Comparison of ENCODE assay signal across 9 mouse cellular contexts in genomic region chr13:107493765-107494164, GRCm38 (mm10).
DNase-seq lines count a peak whose midpoint lies in the region; ATAC-seq and TF ChIP-seq lines count a peak whose summit lies in the region.
"Had no signal": no experiment of that assay in that cellular context is flagged by ENCODE, and none has a peak within 500 bp of the region (broad histone marks: within the 10 kb centered on the region; RNA-seq: fewer than 3 reads in every experiment).

No protein-coding gene starts in this region.

- no peak overlapping the region for H3K9ac ChIP-seq in hindbrain, embryonic 15.5 days
- H3K9ac ChIP-seq in hindbrain, embryonic 12.5 days, result no peak overlapping the region
- no peak overlapping the region for H3K9ac ChIP-seq in heart, adult 2 months (ENCODE audit: low read depth, low read length)
- H3K9ac ChIP-seq: embryonic facial prominence, embryonic 15.5 days had no signal

- no peaks in the 10 kb centered on the region for H3K36me3 ChIP-seq in hindbrain, embryonic 15.5 days
- no peaks in the 10 kb centered on the region for H3K36me3 ChIP-seq in hindbrain, embryonic 12.5 days
- no peaks in the 10 kb centered on the region for H3K36me3 ChIP-seq in heart, adult 2 months (ENCODE audit: control insufficient read depth, insufficient read depth, low read length)
- H3K36me3 ChIP-seq: embryonic facial prominence, embryonic 15.5 days had no signal

- ATAC-seq in hindbrain, embryonic 15.5 days (ENCODE audit: low FRiP score, low read depth), result peak; percentile 50; the same call in 1 of the 2 replicates
- ATAC-seq in hindbrain, embryonic 12.5 days (ENCODE audit: low FRiP score), result no peak
- ATAC-seq in erythroid progenitor cell, adult 5-6 weeks (replicated peaks; ENCODE audit: low FRiP score, poor library complexity, severe bottlenecking), result no peak
- ATAC-seq in megakaryocyte, adult 5-6 weeks (ENCODE audit: poor library complexity, severe bottlenecking), result no peak

- WGBS in hindbrain, embryonic 15.5 days, result 72% methylated on average over 13 of the region's 13 CpGs
- 85% methylated on average over 13 of the region's 13 CpGs for WGBS in hindbrain, embryonic 12.5 days
- WGBS in heart, adult 2 months, result 46% methylated on average over 13 of the region's 13 CpGs

- no peak overlapping the region for H3K27ac ChIP-seq in hindbrain, embryonic 15.5 days (replicated peaks)
- no peak overlapping the region for H3K27ac ChIP-seq in hindbrain, embryonic 12.5 days
- no peak overlapping the region for H3K27ac ChIP-seq in heart, adult 2 months
- H3K27ac ChIP-seq: embryonic facial prominence, embryonic 15.5 days had no signal

- no peaks in the 10 kb centered on the region for H3K27me3 ChIP-seq in hindbrain, embryonic 15.5 days
- H3K27me3 ChIP-seq in hindbrain, embryonic 12.5 days, result no peaks in the 10 kb centered on the region
- H3K27me3 ChIP-seq in heart, adult 2 months (ENCODE audit: control insufficient read depth, insufficient read depth, low read length), result no peaks in the 10 kb centered on the region

- H3K4me2 ChIP-seq in hindbrain, embryonic 15.5 days, result 0 out of 2 replicates have a peak overlapping the region, but pooled peaks have one; percentile 6
- H3K4me2 ChIP-seq in hindbrain, embryonic 12.5 days (replicated peaks), result no peak overlapping the region
- H3K4me2 ChIP-seq: embryonic facial prominence, embryonic 15.5 days had no signal

- TF ChIP-seq EP300 in heart, adult 2 months (IDR thresholded peaks at IDR 0.05; ENCODE audit: insufficient read depth, low read depth, low read length), result no peak

- intact Hi-C loops in heart, adult 2 months (cut with DNase I), result no loop called here

- H3K4me3 ChIP-seq in hindbrain, embryonic 15.5 days, result no peak overlapping the region
- H3K4me3 ChIP-seq in hindbrain, embryonic 12.5 days, result no peak overlapping the region
- no peak overlapping the region for H3K4me3 ChIP-seq in heart, adult 2 months
- H3K4me3 ChIP-seq: embryonic facial prominence, embryonic 15.5 days had no signal

- peak; percentile 73 for DNase-seq in cerebellum, adult 11 months
- DNase-seq in heart, adult 2 months, result peak; percentile 47 to 53
- peak; percentile 88 for DNase-seq in layer of hippocampus, adult 9-11 months
- DNase-seq in lung, postnatal 36 days, result peak; percentile 74

- H3K79me2 ChIP-seq in heart, adult 2 months (replicated peaks; ENCODE audit: control insufficient read depth, insufficient read depth, low read length), result no peaks in the 10 kb centered on the region

- no peak for TF ChIP-seq CTCF in heart, adult 2 months (IDR thresholded peaks at IDR 0.05)

- no peak for TF ChIP-seq POLR2A in heart, adult 2 months (IDR thresholded peaks at IDR 0.05; ENCODE audit: insufficient read depth, low read depth, low read length)

- H3K9me3 ChIP-seq in hindbrain, embryonic 15.5 days, result no peaks in the 10 kb centered on the region
- H3K9me3 ChIP-seq in hindbrain, embryonic 12.5 days (replicated peaks), result no peaks in the 10 kb centered on the region
- H3K9me3 ChIP-seq: embryonic facial prominence, embryonic 15.5 days had no signal

- 0 out of 2 replicates have a peak, but pooled peaks cover 4% of the 10 kb centered on the region for H3K4me1 ChIP-seq in hindbrain, embryonic 15.5 days (replicated peaks)
- H3K4me1 ChIP-seq in hindbrain, embryonic 12.5 days, result no peaks in the 10 kb centered on the region
- no peaks in the 10 kb centered on the region for H3K4me1 ChIP-seq in heart, adult 2 months (ENCODE audit: control insufficient read depth, insufficient read depth, low read length)
- H3K4me1 ChIP-seq: embryonic facial prominence, embryonic 15.5 days had no signal
